Mouse (Mus musculus) CH12.LX (cell line): ENCODE results near the gene Gm44973.

Source experiments
- CTCF ChIP-seq, 2 experiments: IDR thresholded peaks in 1 of 2; conservative IDR thresholded peaks in 1 of 2; 2 replicates each; pipeline ENCODE4 v1.5.1; 2011 to 2012; ENCODE audit warnings: low read depth in 2 of 2, low read length in 2 of 2, improper control_type of control experiment in 1 of 2, inconsistent platforms in 1 of 2, mild to moderate bottlenecking in 1 of 2, moderate library complexity in 1 of 2
- HCFC1 ChIP-seq: IDR thresholded peaks from 2 replicates; pipeline ENCODE4 v1.6.1; 2012; ENCODE audit warnings: low read depth, mild to moderate bottlenecking, inconsistent platforms, low read length, improper control_type of control experiment
- IRF4 ChIP-seq: IDR thresholded peaks from 2 replicates; pipeline ENCODE4 v1.6.1; 2014; ENCODE audit warnings: low read depth, mild to moderate bottlenecking, inconsistent platforms, low read length, improper control_type of control experiment
- MAX ChIP-seq: IDR thresholded peaks from 2 replicates; pipeline ENCODE4 v1.6.1; 2011; ENCODE audit warnings: low read length, improper control_type of control experiment
- MXI1 ChIP-seq: IDR thresholded peaks from 2 replicates; pipeline ENCODE4 v1.6.1; 2011; ENCODE audit warnings: mild to moderate bottlenecking, low read depth, low read length, improper control_type of control experiment
- NELFE ChIP-seq: IDR thresholded peaks from 2 replicates; pipeline ENCODE4 v1.6.1; 2011; ENCODE audit warnings: low read depth, low read length, improper control_type of control experiment
- NRF1 ChIP-seq: IDR thresholded peaks from 2 replicates; pipeline ENCODE4 v1.6.1; 2014; ENCODE audit warnings: low read depth, mild to moderate bottlenecking, inconsistent platforms, low read length, improper control_type of control experiment, moderate library complexity
- POLR2A ChIP-seq: IDR thresholded peaks from 2 replicates; pipeline ENCODE4 v1.6.1; 2011; ENCODE audit warnings: low read depth, mild to moderate bottlenecking, improper control_type of control experiment, low read length
- POLR2AphosphoS2 ChIP-seq: IDR thresholded peaks from 2 replicates; pipeline ENCODE4 v1.6.1; 2011; ENCODE audit warnings: low read depth, low read length, improper control_type of control experiment
- RCOR1 ChIP-seq: conservative IDR thresholded peaks from 2 replicates; pipeline ENCODE4 v1.6.1; 2012; ENCODE audit warnings: low read depth, mild to moderate bottlenecking, inconsistent platforms, low read length, improper control_type of control experiment
- SMC3 ChIP-seq: IDR thresholded peaks from 2 replicates; pipeline ENCODE4 v1.6.1; 2011; ENCODE audit warnings: low read depth, low read length, improper control_type of control experiment
- TCF12 ChIP-seq: IDR thresholded peaks from 2 replicates; pipeline ENCODE4 v1.6.1; 2014; ENCODE audit warnings: low read depth, mild to moderate bottlenecking, inconsistent platforms, low read length, improper control_type of control experiment
- USF1 ChIP-seq: IDR thresholded peaks from 2 replicates; pipeline ENCODE4 v1.6.1; 2014; ENCODE audit warnings: low read depth, mild to moderate bottlenecking, inconsistent platforms, low read length, improper control_type of control experiment
- ZC3H11A ChIP-seq: IDR thresholded peaks from 2 replicates; pipeline ENCODE4 v1.6.1; 2012; ENCODE audit warnings: low read depth, mild to moderate bottlenecking, inconsistent platforms, low read length, improper control_type of control experiment

GRCm38 (mm10) chr7:4996003-4996895, 19.0 kb upstream of the Gm44973 start, which contains the start of gene Zfp579:
- no peak for TF ChIP-seq POLR2AphosphoS2
- TF ChIP-seq MXI1, result no peak
- peak; percentile 78 for TF ChIP-seq HCFC1
- TF ChIP-seq CTCF (conservative IDR thresholded peaks at IDR 0.05 in 1 of 2, IDR thresholded peaks at IDR 0.05 in 1 of 2; ENCODE audit: low read depth in 2 of 2, low read length in 2 of 2), result no peak
- TF ChIP-seq MAX, result no peak
- 0 out of 2 replicates have a peak, but pooled peaks have one; percentile 8 for TF ChIP-seq NRF1
- TF ChIP-seq ZC3H11A, result no peak
- TF ChIP-seq POLR2A, result peak; percentile 58
- no peak for TF ChIP-seq SMC3
- peak; percentile 33; the same call in 1 of the 2 replicates for TF ChIP-seq TCF12
- no peak for TF ChIP-seq RCOR1
- TF ChIP-seq USF1, result no peak
- peak; percentile 62; the same call in 1 of the 2 replicates for TF ChIP-seq IRF4
- peak; percentile 55; the same call in 1 of the 2 replicates for TF ChIP-seq NELFE
